In genomic region chr5:130547496-130547895, GRCm38 (mm10) we compare ENCODE assay signal across 16 mouse cellular contexts.
"Had no signal": no experiment of that assay in that cellular context is flagged by ENCODE, and none has a peak within 500 bp of the region (broad histone marks: within the 10 kb centered on the region; RNA-seq: fewer than 3 reads in every experiment).

No protein-coding gene starts in this region.

- ATAC-seq: intestine, embryonic 16.5 days had no signal

- H3K9ac ChIP-seq: liver, embryonic 13.5 days had no signal

- H3K4me2 ChIP-seq: liver, embryonic 13.5 days; midbrain, embryonic 11.5 days had no signal

- H3K4me3 ChIP-seq: layer of hippocampus, adult 2 months; liver, embryonic 13.5 days had no signal

- H3K4me1 ChIP-seq: liver, embryonic 13.5 days had no signal

- DNase-seq: kidney, adult 18-20 months; kidney, adult 9 months; kidney, postnatal 14 days; kidney, postnatal 4 days; layer of hippocampus, adult 9-11 months; liver, embryonic 13.5 days; lung, adult 2 months; lung, postnatal 14 days; lung, postnatal 4 days; midbrain, embryonic 14.5 days; thymus, adult 2 months; thymus, postnatal 14 days; thymus, postnatal 4 days had no signal

- H3K27me3 ChIP-seq: liver, embryonic 13.5 days had no signal

- H3K27ac ChIP-seq: layer of hippocampus, adult 2 months; liver, embryonic 13.5 days had no signal

- H3K36me3 ChIP-seq: liver, embryonic 13.5 days had no signal
